Mouse (Mus musculus) embryonic facial prominence, embryonic 11.5 days (tissue): ENCODE data around the gene Jazf1. TPM values are rescaled to one million over a fixed set of nuclear protein-coding genes. Genes with fewer than 3 reads are reported as not detected.

ENCODE experiments used
- ATAC-seq: fragments of 200-750 bp; cut with Nextera tagmentation; replicated peaks from 2 replicates; pipeline ENCODE4 v1.8.0; 2017; ENCODE audit warnings: low read depth; ENCODE audit not compliant: insufficient number of reproducible peaks, low FRiP score, low TSS enrichment
- DNase-seq: peaks from one replicate; pipeline ENCODE4 v3.0.0-alpha.2; 2015; ENCODE audit warnings: low spot score
- H3K27ac ChIP-seq: fragments of 300-500 bp; sonication (generic); replicated peaks from 2 replicates; pipeline ENCODE4 v1.5.1; 2014; ENCODE audit warnings: mild to moderate bottlenecking, low read depth, low read length, control low read depth
- H3K27me3 ChIP-seq: fragments of 300-500 bp; sonication (generic); 2 replicates; pipeline ENCODE4 v1.6.1; 2014; ENCODE audit warnings: mild to moderate bottlenecking, low read length, moderate library complexity, mixed read lengths; ENCODE audit not compliant: control insufficient read depth, insufficient read depth
- H3K36me3 ChIP-seq: fragments of 300-500 bp; sonication (generic); replicated peaks from 2 replicates; pipeline ENCODE4 v1.6.1; 2014; ENCODE audit warnings: low read depth, mild to moderate bottlenecking, low read length, moderate library complexity, mixed read lengths; ENCODE audit not compliant: control insufficient read depth, insufficient read depth
- H3K4me1 ChIP-seq: fragments of 300-500 bp; sonication (generic); 2 replicates; pipeline ENCODE4 v1.6.1; 2014; ENCODE audit warnings: low read length, mixed read lengths; ENCODE audit not compliant: control insufficient read depth, insufficient read depth
- H3K4me2 ChIP-seq: fragments of 300-500 bp; sonication (generic); 2 replicates; pipeline ENCODE4 v1.6.1; 2014; ENCODE audit warnings: low read depth, mild to moderate bottlenecking, control low read depth, low read length, moderate library complexity
- H3K4me3 ChIP-seq: fragments of 300-500 bp; sonication (generic); 2 replicates; pipeline ENCODE4 v1.5.1; 2014; ENCODE audit warnings: low read depth, low read length, control low read depth
- H3K9ac ChIP-seq: fragments of 300-500 bp; sonication (generic); replicated peaks from 2 replicates; pipeline ENCODE4 v1.6.1; 2014; ENCODE audit warnings: mild to moderate bottlenecking, control low read depth, low read length
- H3K9me3 ChIP-seq: fragments of 300-500 bp; sonication (generic); replicated peaks from 2 replicates; pipeline ENCODE4 v1.6.1; 2016; ENCODE audit warnings: mild to moderate bottlenecking, low read length, inconsistent platforms, mixed read lengths; ENCODE audit not compliant: control insufficient read depth
- WGBS: fragments of 180-500 bp; shearing (Covaris S2); extraction: QIAGEN DNeasy Blood & Tissue Kit; methylation state at CpG from one replicate; pipeline ENCODE4 v1.1.7; 2014; 5-methylcytosine and 5-hydroxymethylcytosine counted together
- polyA plus RNA-seq: library from polyadenylated mRNA; unstranded; fragments of >200 nt; fragmentation: Nextera tagmentation; extraction: Ambion mirVana; gene quantifications from 2 replicates; pipeline ENCODE4 v1.2.1, GENCODE M21; 2014

Jazf1 gene
- polyA plus RNA-seq, 1 experiment from 2014 or later = 5.0 TPM

GRCm38 (mm10) chr6:52912143-52912918, 156.1 kb downstream of the Jazf1 start:
- DNase-seq = no peak
- H3K27ac ChIP-seq = no peak overlapping the region
- 79% methylated on average over 5 of the region's 5 CpGs for WGBS
- no peak for ATAC-seq
- no peak overlapping the region for H3K4me3 ChIP-seq
- H3K9me3 ChIP-seq = no peaks in the 10 kb centered on the region
- H3K4me1 ChIP-seq = no peaks in the 10 kb centered on the region
- no peaks in the 10 kb centered on the region for H3K36me3 ChIP-seq
- no peaks in the 10 kb centered on the region for H3K27me3 ChIP-seq
- H3K9ac ChIP-seq = no peak overlapping the region
- no peak overlapping the region for H3K4me2 ChIP-seq

GRCm38 (mm10) chr6:52906801-52907200, 161.6 kb downstream of the Jazf1 start:
- ATAC-seq (no peak), DNase-seq (no peak)
- WGBS = 82% methylated on average over 5 of the region's 5 CpGs

GRCm38 (mm10) chr6:52905100-52905499, 163.3 kb downstream of the Jazf1 start:
- WGBS = 87% methylated on average over 3 of the region's 3 CpGs
- Histone ChIP-seq H3K27ac (no peak overlapping the region), H3K36me3 (no peaks in the 10 kb centered on the region), H3K4me3 (no peak overlapping the region), H3K9me3 (no peaks in the 10 kb centered on the region), H3K9ac (no peak overlapping the region), H3K4me2 (no peak overlapping the region), H3K27me3 (no peaks in the 10 kb centered on the region), H3K4me1 (no peaks in the 10 kb centered on the region)
- no peak for ATAC-seq
- no peak for DNase-seq

More at GRCm38 (mm10) chr6:52906801-52907200, 161.6 kb downstream of the Jazf1 start:
- no peak overlapping the region for H3K9ac ChIP-seq
- H3K4me1 ChIP-seq = no peaks in the 10 kb centered on the region
- H3K9me3 ChIP-seq = no peaks in the 10 kb centered on the region
- no peaks in the 10 kb centered on the region for H3K36me3 ChIP-seq
- no peak overlapping the region for H3K4me3 ChIP-seq
- no peak overlapping the region for H3K4me2 ChIP-seq
- no peak overlapping the region for H3K27ac ChIP-seq
- no peaks in the 10 kb centered on the region for H3K27me3 ChIP-seq

GRCm38 (mm10) chr6:52903226-52903960, 165.0 kb downstream of the Jazf1 start:
- no peaks in the 10 kb centered on the region for H3K27me3 ChIP-seq
- no peaks in the 10 kb centered on the region for H3K36me3 ChIP-seq
- ATAC-seq (no peak), DNase-seq (no peak)
- no peak overlapping the region for H3K4me3 ChIP-seq
- no peak overlapping the region for H3K9ac ChIP-seq
- WGBS = 92% methylated on average over 4 of the region's 4 CpGs
- no peak overlapping the region for H3K4me2 ChIP-seq
- H3K27ac ChIP-seq = no peak overlapping the region
- H3K9me3 ChIP-seq = no peaks in the 10 kb centered on the region
- H3K4me1 ChIP-seq = no peaks in the 10 kb centered on the region

- Histone ChIP-seq H3K27ac (no peak overlapping the region), H3K4me1 (no peaks in the 10 kb centered on the region), H3K36me3 (no peaks in the 10 kb centered on the region), H3K4me2 (no peak overlapping the region), H3K9ac (no peak overlapping the region), H3K27me3 (no peaks in the 10 kb centered on the region), H3K4me3 (no peak overlapping the region), H3K9me3 (no peaks in the 10 kb centered on the region)
- ATAC-seq (no peak), DNase-seq (no peak)
- WGBS = 89% methylated on average over 3 of the region's 3 CpGs
Measured at GRCm38 (mm10) chr6:52899574-52900245, 168.7 kb downstream of the Jazf1 start.

GRCm38 (mm10) chr6:52895075-52895474, 173.4 kb downstream of the Jazf1 start:
- WGBS = 81% methylated on average over 4 of the region's 4 CpGs
- H3K4me1 ChIP-seq = no peaks in the 10 kb centered on the region
- no peaks in the 10 kb centered on the region for H3K36me3 ChIP-seq
- no peak overlapping the region for H3K4me2 ChIP-seq
- no peak overlapping the region for H3K4me3 ChIP-seq
- no peak for ATAC-seq
- DNase-seq = no peak
- H3K27me3 ChIP-seq = no peaks in the 10 kb centered on the region
- H3K27ac ChIP-seq = no peak overlapping the region
- no peaks in the 10 kb centered on the region for H3K9me3 ChIP-seq
- no peak overlapping the region for H3K9ac ChIP-seq

- Histone ChIP-seq H3K4me1 (no peaks in the 10 kb centered on the region), H3K27ac (no peak overlapping the region), H3K36me3 (no peaks in the 10 kb centered on the region), H3K9me3 (no peaks in the 10 kb centered on the region), H3K4me3 (no peak overlapping the region), H3K4me2 (no peak overlapping the region), H3K27me3 (no peaks in the 10 kb centered on the region), H3K9ac (no peak overlapping the region)
- ATAC-seq = no peak
- WGBS = 58% methylated on average over 13 of the region's 13 CpGs
- peak; percentile 23 for DNase-seq
Measured at GRCm38 (mm10) chr6:52894501-52894823, 174.0 kb downstream of the Jazf1 start.
